Mouse (Mus musculus) heart, embryonic 10.5 days (tissue): ENCODE data around the gene Nudcd2. TPM values are rescaled to one million over a fixed set of nuclear protein-coding genes. Genes with fewer than 3 reads are reported as not detected.
A peak's percentile ranks its signal among the peaks of the same experiment; 100 is the strongest.

Experiments
- DNase-seq: peaks from one replicate; pipeline ENCODE4 v3.0.0-alpha.2; 2017; ENCODE audit warnings: low spot score
- H3K27ac ChIP-seq: fragments of 300-500 bp; sonication (generic); 2 replicates; pipeline ENCODE4 v1.5.1; 2016; ENCODE audit warnings: mild to moderate bottlenecking
- H3K27me3 ChIP-seq: fragments of 300-500 bp; sonication (generic); 2 replicates; pipeline ENCODE4 v1.6.1; 2016; ENCODE audit warnings: mild to moderate bottlenecking; ENCODE audit not compliant: poor library complexity, insufficient read depth, severe bottlenecking
- H3K36me3 ChIP-seq: fragments of 300-500 bp; sonication (generic); 2 replicates; pipeline ENCODE4 v1.6.1; 2016; ENCODE audit warnings: mild to moderate bottlenecking, moderate library complexity
- H3K4me1 ChIP-seq: fragments of 300-500 bp; sonication (generic); 2 replicates; pipeline ENCODE4 v1.6.1; 2016; ENCODE audit warnings: mild to moderate bottlenecking
- H3K4me3 ChIP-seq: fragments of 300-500 bp; sonication (generic); 2 replicates; pipeline ENCODE4 v1.5.1; 2016; ENCODE audit warnings: mild to moderate bottlenecking, moderate library complexity
- H3K9me3 ChIP-seq: fragments of 300-500 bp; sonication (generic); 2 replicates; pipeline ENCODE4 v1.6.1; 2016; ENCODE audit warnings: mild to moderate bottlenecking, moderate library complexity
- WGBS: fragments of 180-500 bp; shearing (Covaris S2); methylation state at CpG from one replicate; pipeline ENCODE4 v1.1.7; 2016; 5-methylcytosine and 5-hydroxymethylcytosine counted together
- polyA plus RNA-seq: library from polyadenylated mRNA; unstranded; fragments of >200 nt; fragmentation: Nextera tagmentation; extraction: Ambion mirVana; gene quantifications from 2 replicates; pipeline ENCODE4 v1.2.1, GENCODE M21; 2016

The Nudcd2 gene
- polyA plus RNA-seq, 1 experiment from 2014 or later, result 184 TPM

- DNase-seq, result no peak
- peak overlapping the region; percentile 77 for H3K4me3 ChIP-seq
- no peaks in the 10 kb centered on the region for H3K27me3 ChIP-seq
- no peaks in the 10 kb centered on the region for H3K9me3 ChIP-seq
- peaks cover 36% of the 10 kb centered on the region for H3K36me3 ChIP-seq
- peaks cover 16% of the 10 kb centered on the region for H3K4me1 ChIP-seq
- H3K27ac ChIP-seq, result peak overlapping the region; percentile 88
- WGBS, result 1% methylated on average over 14 of the region's 14 CpGs
These were observed 499 bp upstream of the Nudcd2 start for GRCm38 (mm10) chr11:40732997-40733338.

GRCm38 (mm10) chr11:40734251-40734752 is 835 bp downstream of the Nudcd2 start:
- Histone ChIP-seq H3K27me3 (no peaks in the 10 kb centered on the region), H3K36me3 (peaks cover 33% of the 10 kb centered on the region), H3K4me1 (peaks cover 16% of the 10 kb centered on the region), H3K9me3 (no peaks in the 10 kb centered on the region), H3K27ac (peak overlapping the region; percentile 94), H3K4me3 (peak overlapping the region; percentile 77)
- DNase-seq, result no peak
- 5% methylated on average over 11 of the region's 11 CpGs for WGBS

GRCm38 (mm10) chr11:40737369-40737768 is 3.9 kb downstream of the Nudcd2 start:
- 89% methylated on average over 3 of the region's 3 CpGs for WGBS
- Histone ChIP-seq H3K4me1 (peaks cover 7% of the 10 kb centered on the region; the same call in 1 of the 2 replicates), H3K36me3 (peaks cover 53% of the 10 kb centered on the region), H3K27ac (no peak overlapping the region), H3K27me3 (no peaks in the 10 kb centered on the region), H3K4me3 (no peak overlapping the region), H3K9me3 (no peaks in the 10 kb centered on the region)
- no peak for DNase-seq

GRCm38 (mm10) chr11:40741605-40742262 is 8.3 kb downstream of the Nudcd2 start:
- no peaks in the 10 kb centered on the region for H3K9me3 ChIP-seq
- no peaks in the 10 kb centered on the region for H3K27me3 ChIP-seq
- H3K4me3 ChIP-seq, result no peak overlapping the region
- 90% methylated on average over 12 of the region's 12 CpGs for WGBS
- no peaks in the 10 kb centered on the region for H3K4me1 ChIP-seq
- no peak overlapping the region for H3K27ac ChIP-seq
- DNase-seq, result no peak
- peaks cover 45% of the 10 kb centered on the region for H3K36me3 ChIP-seq

- H3K4me3 ChIP-seq, result no peak overlapping the region
- H3K4me1 ChIP-seq, result no peaks in the 10 kb centered on the region
- peaks cover 22% of the 10 kb centered on the region; the same call in 1 of the 2 replicates for H3K36me3 ChIP-seq
- H3K9me3 ChIP-seq, result no peaks in the 10 kb centered on the region
- DNase-seq, result no peak
- 82% methylated on average over 3 of the region's 3 CpGs for WGBS
- H3K27ac ChIP-seq, result no peak overlapping the region
- H3K27me3 ChIP-seq, result no peaks in the 10 kb centered on the region
These were observed 10.9 kb downstream of the Nudcd2 start for GRCm38 (mm10) chr11:40744348-40744747.

- no peak overlapping the region for H3K4me3 ChIP-seq
- 87% methylated on average over 12 of the region's 12 CpGs for WGBS
These were observed 12.9 kb downstream of the Nudcd2 start for GRCm38 (mm10) chr11:40746361-40746760.

GRCm38 (mm10) chr11:40747716-40748115 is 14.2 kb downstream of the Nudcd2 start:
- Histone ChIP-seq H3K9me3 (no peaks in the 10 kb centered on the region), H3K4me1 (no peaks in the 10 kb centered on the region)
- 48% methylated on average over 2 of the region's 2 CpGs for WGBS

More at GRCm38 (mm10) chr11:40746361-40746760, 12.9 kb downstream of the Nudcd2 start:
- Histone ChIP-seq H3K27ac (no peak overlapping the region), H3K27me3 (no peaks in the 10 kb centered on the region), H3K9me3 (no peaks in the 10 kb centered on the region), H3K4me1 (no peaks in the 10 kb centered on the region), H3K36me3 (peaks cover 25% of the 10 kb centered on the region)
- DNase-seq, result no peak

GRCm38 (mm10) chr11:40753836-40754235 is 20.4 kb downstream of the Nudcd2 start:
- Histone ChIP-seq H3K9me3 (no peaks in the 10 kb centered on the region), H3K4me3 (peak overlapping the region; percentile 87), H3K4me1 (peaks cover 10% of the 10 kb centered on the region; the same call in 1 of the 2 replicates), H3K27ac (peak overlapping the region; percentile 96; the same call in 1 of the 2 replicates), H3K36me3 (peaks cover 26% of the 10 kb centered on the region), H3K27me3 (no peaks in the 10 kb centered on the region)
- DNase-seq, result no peak
- 42% methylated on average over 6 of the region's 6 CpGs for WGBS

More at GRCm38 (mm10) chr11:40747716-40748115, 14.2 kb downstream of the Nudcd2 start:
- Histone ChIP-seq H3K36me3 (peaks cover 26% of the 10 kb centered on the region), H3K27ac (no peak overlapping the region), H3K27me3 (no peaks in the 10 kb centered on the region), H3K4me3 (no peak overlapping the region)
- DNase-seq, result no peak

GRCm38 (mm10) chr11:40754664-40755107 is 21.2 kb downstream of the Nudcd2 start:
- no peak for DNase-seq
- WGBS, result 3% methylated on average over 19 of the region's 19 CpGs
- H3K4me3 ChIP-seq, result peak overlapping the region; percentile 87
- no peaks in the 10 kb centered on the region for H3K27me3 ChIP-seq
- peak overlapping the region; percentile 96 for H3K27ac ChIP-seq
- peaks cover 23% of the 10 kb centered on the region for H3K36me3 ChIP-seq
- peaks cover 10% of the 10 kb centered on the region; the same call in 1 of the 2 replicates for H3K4me1 ChIP-seq
- H3K9me3 ChIP-seq, result no peaks in the 10 kb centered on the region

- WGBS, result 1% methylated on average over 25 of the region's 25 CpGs
These were observed 21.7 kb downstream of the Nudcd2 start, which contains the start of gene Ccng1 for GRCm38 (mm10) chr11:40755109-40755627. Gene Ccng1 (minus strand): TSS chr11:40755311.

GRCm38 (mm10) chr11:40755968-40756367 is 22.5 kb downstream of the Nudcd2 start:
- 81% methylated on average over 8 of the region's 8 CpGs for WGBS
- no peaks in the 10 kb centered on the region for H3K27me3 ChIP-seq
- no peaks in the 10 kb centered on the region for H3K9me3 ChIP-seq
- DNase-seq, result no peak
- H3K4me3 ChIP-seq, result no peak overlapping the region
- peak overlapping the region; percentile 96; the same call in 1 of the 2 replicates for H3K27ac ChIP-seq
- H3K4me1 ChIP-seq, result peaks cover 10% of the 10 kb centered on the region; the same call in 1 of the 2 replicates
- peaks cover 10% of the 10 kb centered on the region; the same call in 1 of the 2 replicates for H3K36me3 ChIP-seq

More at GRCm38 (mm10) chr11:40755109-40755627, 21.7 kb downstream of the Nudcd2 start, which contains the start of gene Ccng1:
- no peaks in the 10 kb centered on the region for H3K27me3 ChIP-seq
- H3K4me1 ChIP-seq, result peaks cover 10% of the 10 kb centered on the region; the same call in 1 of the 2 replicates
- no peaks in the 10 kb centered on the region for H3K9me3 ChIP-seq
- DNase-seq, result peak; percentile 98
- peak within 1 kb of the TSS; percentile 87 for H3K4me3 ChIP-seq
- peaks cover 18% of the 10 kb centered on the region for H3K36me3 ChIP-seq
- peak within 1 kb of the TSS; percentile 96 for H3K27ac ChIP-seq

GRCm38 (mm10) chr11:40759896-40760295 is 26.4 kb downstream of the Nudcd2 start:
- Histone ChIP-seq H3K4me3 (no peak overlapping the region), H3K36me3 (no peaks in the 10 kb centered on the region), H3K27ac (no peak overlapping the region), H3K9me3 (no peaks in the 10 kb centered on the region), H3K27me3 (no peaks in the 10 kb centered on the region), H3K4me1 (no peaks in the 10 kb centered on the region)
- no peak for DNase-seq
- 79% methylated on average over 8 of the region's 8 CpGs for WGBS

GRCm38 (mm10) chr11:40763395-40763794 is 29.9 kb downstream of the Nudcd2 start:
- Histone ChIP-seq H3K36me3 (no peaks in the 10 kb centered on the region), H3K9me3 (no peaks in the 10 kb centered on the region), H3K4me1 (no peaks in the 10 kb centered on the region), H3K27ac (no peak overlapping the region), H3K4me3 (no peak overlapping the region), H3K27me3 (no peaks in the 10 kb centered on the region)
- 33% methylated on average over 2 of the region's 2 CpGs for WGBS
- DNase-seq, result no peak
